Mouse (Mus musculus): Measurements from ENCODE around the gene Pigg. TPM values are rescaled to one million over a fixed set of nuclear protein-coding genes. Genes with fewer than 3 reads are reported as not detected.

Gene Pigg
- polyA plus RNA-seq, 1 experiment from 2014 or later, result 3.1 TPM

GRCm38 (mm10) chr5:108378346-108378745 lies 65.9 kb downstream of the Pigg start:
- no peaks in the 10 kb centered on the region for H3K9me3 ChIP-seq (replicated peaks)
- H3K4me1 ChIP-seq (replicated peaks), result no peaks in the 10 kb centered on the region
- 50% methylated on average over 4 of the region's 4 CpGs for WGBS (ENCODE audit: insufficient replicate concordance)
- no peak for ATAC-seq (ENCODE audit: insufficient read depth)
- no peak overlapping the region for H3K4me2 ChIP-seq
- H3K9ac ChIP-seq, result no peak overlapping the region
- no peak overlapping the region for H3K27ac ChIP-seq (replicated peaks)
- peaks cover 13% of the 10 kb centered on the region for H3K27me3 ChIP-seq
- H3K4me3 ChIP-seq (replicated peaks), result no peak overlapping the region
- no peaks in the 10 kb centered on the region for H3K36me3 ChIP-seq (replicated peaks)

- WGBS (ENCODE audit: insufficient replicate concordance), result 67% methylated on average over 2 of the region's 2 CpGs
- H3K4me1 ChIP-seq (replicated peaks), result no peaks in the 10 kb centered on the region
- ATAC-seq (ENCODE audit: insufficient read depth), result no peak
Measured at GRCm38 (mm10) chr5:108385632-108386031, 73.2 kb downstream of the Pigg start.

DNA sequence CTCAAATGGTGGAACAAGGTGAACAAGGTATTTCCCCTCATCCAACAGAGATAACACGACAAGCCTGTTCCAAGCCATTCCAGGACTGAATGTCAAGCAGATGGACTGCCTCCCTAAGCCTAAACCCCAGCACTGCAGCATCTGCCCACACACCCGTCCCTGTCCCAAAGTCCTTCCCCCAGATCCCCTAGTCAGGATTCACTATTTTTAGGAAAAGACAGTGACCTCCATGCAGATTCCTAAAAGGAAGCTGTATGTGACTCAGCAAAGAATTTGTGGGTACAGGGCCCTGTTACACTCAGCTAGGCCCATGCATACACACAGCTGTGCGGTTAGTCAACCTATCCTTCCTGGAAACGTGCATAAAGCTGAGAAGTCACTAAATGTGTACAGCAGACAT lies 74.0 kb downstream of the Pigg start:
- 43% methylated on average over 4 of the region's 4 CpGs for WGBS (ENCODE audit: insufficient replicate concordance)
- Histone ChIP-seq H3K4me3 (replicated peaks) (no peak overlapping the region), H3K4me2 (no peak overlapping the region), H3K27ac (replicated peaks) (no peak overlapping the region), H3K36me3 (replicated peaks) (no peaks in the 10 kb centered on the region), H3K9me3 (replicated peaks) (no peaks in the 10 kb centered on the region), H3K27me3 (no peaks in the 10 kb centered on the region), H3K9ac (no peak overlapping the region), H3K4me1 (replicated peaks) (no peaks in the 10 kb centered on the region)
- no peak for ATAC-seq (ENCODE audit: insufficient read depth)

More at GRCm38 (mm10) chr5:108385632-108386031, 73.2 kb downstream of the Pigg start:
- H3K9me3 ChIP-seq (replicated peaks), result no peaks in the 10 kb centered on the region
- H3K4me3 ChIP-seq (replicated peaks), result no peak overlapping the region
- no peak overlapping the region for H3K4me2 ChIP-seq
- no peaks in the 10 kb centered on the region for H3K36me3 ChIP-seq (replicated peaks)
- H3K27ac ChIP-seq (replicated peaks), result no peak overlapping the region
- no peak overlapping the region for H3K9ac ChIP-seq
- H3K27me3 ChIP-seq, result no peaks in the 10 kb centered on the region

- H3K4me1 ChIP-seq (replicated peaks), result no peaks in the 10 kb centered on the region
- no peaks in the 10 kb centered on the region for H3K36me3 ChIP-seq (replicated peaks)
- no peaks in the 10 kb centered on the region for H3K9me3 ChIP-seq (replicated peaks)
- no peak within 1 kb of the TSS for H3K9ac ChIP-seq
- H3K27me3 ChIP-seq, result no peaks in the 10 kb centered on the region
- H3K4me2 ChIP-seq, result no peak within 1 kb of the TSS
- H3K4me3 ChIP-seq (replicated peaks), result no peak within 1 kb of the TSS
- no peak within 1 kb of the TSS for H3K27ac ChIP-seq (replicated peaks)
- ATAC-seq (ENCODE audit: insufficient read depth), result no peak
- 55% methylated on average over 7 of the region's 7 CpGs for WGBS (ENCODE audit: insufficient replicate concordance)
Measured at GRCm38 (mm10) chr5:108388201-108388600, 75.8 kb downstream of the Pigg start, which contains the start of gene Pde6b. Gene Pde6b, plus strand, starts transcription at chr5:108388391.

GRCm38 (mm10) chr5:108389744-108390143 lies 77.3 kb downstream of the Pigg start:
- no peak for ATAC-seq (ENCODE audit: insufficient read depth)
- no peaks in the 10 kb centered on the region for H3K36me3 ChIP-seq (replicated peaks)
- H3K4me1 ChIP-seq (replicated peaks), result no peaks in the 10 kb centered on the region
- H3K9ac ChIP-seq, result no peak overlapping the region
- no peaks in the 10 kb centered on the region for H3K9me3 ChIP-seq (replicated peaks)
- WGBS (ENCODE audit: insufficient replicate concordance), result 49% methylated on average over 3 of the region's 3 CpGs
- H3K4me2 ChIP-seq, result no peak overlapping the region
- H3K27me3 ChIP-seq, result no peaks in the 10 kb centered on the region
- no peak overlapping the region for H3K27ac ChIP-seq (replicated peaks)
- no peak overlapping the region for H3K4me3 ChIP-seq (replicated peaks)

Other genes with a start within 250 kb of the Pigg start
- gene Mtf2, start 246.9 kb upstream of the Pigg start, polyA plus RNA-seq (2015; fragmentation: Nextera tagmentation; extraction: Ambion mirVana), result 33.2 and 36.6 TPM in 2 replicates
- gene Tmed5, start 180.0 kb upstream of the Pigg start, polyA plus RNA-seq (2015; fragmentation: Nextera tagmentation; extraction: Ambion mirVana), result 18.0 and 22.1 TPM in 2 replicates
- gene Ccdc18, start 179.7 kb upstream of the Pigg start, polyA plus RNA-seq (2015; fragmentation: Nextera tagmentation; extraction: Ambion mirVana), result 3.7 and 4.6 TPM in 2 replicates
- 25.0 and 25.6 TPM in 2 replicates for gene Dr1, start 43.7 kb upstream of the Pigg start, polyA plus RNA-seq (2015; fragmentation: Nextera tagmentation; extraction: Ambion mirVana)
- gene Gm42517, start 55.3 kb downstream of the Pigg start, polyA plus RNA-seq (2015; fragmentation: Nextera tagmentation; extraction: Ambion mirVana), result 0.06 TPM in 1 of 2 replicates, not detected in the other
- gene Pde6b, start 75.8 kb downstream of the Pigg start, polyA plus RNA-seq (2015; fragmentation: Nextera tagmentation; extraction: Ambion mirVana), result 0.12 TPM in 1 of 2 replicates, not detected in the other
- gene Atp5k, start 121.8 kb downstream of the Pigg start, polyA plus RNA-seq (2015; fragmentation: Nextera tagmentation; extraction: Ambion mirVana), result 155 and 216 TPM in 2 replicates
- 0.16 and 0.28 TPM in 2 replicates for gene Mfsd7a, start 136.3 kb downstream of the Pigg start, polyA plus RNA-seq (2015; fragmentation: Nextera tagmentation; extraction: Ambion mirVana)
- 5.3 and 5.8 TPM in 2 replicates for gene Pcgf3, start 148.6 kb downstream of the Pigg start, polyA plus RNA-seq (2015; fragmentation: Nextera tagmentation; extraction: Ambion mirVana)
- gene Cplx1, start 237.4 kb downstream of the Pigg start, polyA plus RNA-seq (2015; fragmentation: Nextera tagmentation; extraction: Ambion mirVana), result 0.08 TPM in 1 of 2 replicates, not detected in the other